Mouse (Mus musculus) stomach, embryonic 15.5 days (tissue): ENCODE measurements around the gene Espl1. TPM values are rescaled to one million over a fixed set of nuclear protein-coding genes. Genes with fewer than 3 reads are reported as not detected.

ENCODE experiments used
- ATAC-seq: fragments of 200-750 bp; cut with Nextera tagmentation; 2 replicates; pipeline ENCODE4 v1.8.0; 2017; ENCODE audit warnings: low read depth, moderate number of reproducible peaks, moderate TSS enrichment; ENCODE audit not compliant: insufficient read depth, low FRiP score
- H3K27ac ChIP-seq: fragments of 300-500 bp; sonication (generic); 2 replicates; pipeline ENCODE4 v1.5.1; 2015; ENCODE audit warnings: mild to moderate bottlenecking, inconsistent platforms
- H3K27me3 ChIP-seq: fragments of 300-500 bp; sonication (generic); replicated peaks from 2 replicates; pipeline ENCODE4 v1.6.1; 2015; ENCODE audit warnings: inconsistent platforms
- H3K36me3 ChIP-seq: fragments of 300-500 bp; sonication (generic); 2 replicates; pipeline ENCODE4 v1.6.1; 2015; ENCODE audit warnings: inconsistent platforms
- H3K4me1 ChIP-seq: fragments of 300-500 bp; sonication (generic); 2 replicates; pipeline ENCODE4 v1.6.1; 2015; ENCODE audit warnings: inconsistent platforms
- H3K4me2 ChIP-seq: fragments of 300-500 bp; sonication (generic); 2 replicates; pipeline ENCODE4 v1.6.1; 2015; ENCODE audit warnings: mild to moderate bottlenecking, inconsistent platforms
- H3K4me3 ChIP-seq: fragments of 300-500 bp; sonication (generic); replicated peaks from 2 replicates; pipeline ENCODE4 v1.5.1; 2015; ENCODE audit warnings: inconsistent platforms
- H3K9ac ChIP-seq: fragments of 300-500 bp; sonication (generic); 2 replicates; pipeline ENCODE4 v1.6.1; 2015; ENCODE audit warnings: inconsistent platforms
- H3K9me3 ChIP-seq: fragments of 300-500 bp; sonication (generic); 2 replicates; pipeline ENCODE4 v1.6.1; 2016; ENCODE audit warnings: inconsistent platforms
- WGBS: fragments of 180-500 bp; shearing (Covaris S2); methylation state at CpG from one replicate; pipeline ENCODE4 v1.1.7; 2015; 5-methylcytosine and 5-hydroxymethylcytosine counted together
- polyA plus RNA-seq: library from polyadenylated mRNA; unstranded; fragments of >200 nt; fragmentation: Nextera tagmentation; extraction: Ambion mirVana; gene quantifications from 2 replicates; pipeline ENCODE4 v1.2.1, GENCODE M21; 2015

Gene Espl1
- polyA plus RNA-seq, 1 experiment from 2014 or later = 23.9 TPM

GRCm38 (mm10) chr15:102279092-102279782, 16.8 kb upstream of the Espl1 start, which contains the start of gene Mfsd5:
Gene Mfsd5 (plus strand): TSS chr15:102279454.
- peak; percentile 96 for ATAC-seq

DNA sequence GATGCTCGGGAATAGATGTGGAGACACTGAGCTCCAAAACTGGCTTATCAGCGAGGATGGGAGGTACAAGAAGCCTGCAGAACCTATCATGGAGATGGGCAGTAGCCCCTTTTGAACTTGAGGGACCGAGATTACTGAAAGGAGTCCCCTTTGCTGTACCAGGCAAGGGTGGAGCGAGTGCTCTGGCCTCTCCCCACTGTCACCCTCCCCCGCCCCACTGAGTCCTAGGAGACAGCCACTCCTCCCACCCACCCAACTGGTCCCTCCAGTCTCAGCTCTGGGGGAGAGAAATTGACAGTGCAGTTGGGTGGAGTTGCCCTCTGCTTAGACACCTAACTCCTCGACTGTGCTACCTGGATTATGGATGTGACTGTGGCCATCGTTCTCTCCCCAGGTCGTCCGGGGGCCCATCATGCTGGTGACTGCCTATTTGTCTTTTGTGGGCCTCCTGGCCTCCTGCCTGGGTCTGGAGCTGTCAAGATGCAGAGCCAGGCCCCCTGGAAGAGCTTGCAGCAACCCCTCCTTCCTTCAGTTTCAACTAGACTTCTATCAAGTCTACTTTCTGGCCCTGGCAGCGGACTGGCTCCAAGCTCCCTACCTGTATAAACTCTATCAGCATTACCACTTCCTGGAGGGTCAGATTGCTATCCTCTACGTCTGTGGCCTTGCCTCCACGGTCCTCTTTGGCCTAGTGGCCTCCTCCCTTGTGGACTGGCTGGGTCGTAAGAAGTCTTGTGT, 16.1 kb upstream of the Espl1 start:
- 21% methylated on average over 13 of the region's 13 CpGs for WGBS
- Histone ChIP-seq H3K27ac (peak overlapping the region; percentile 94), H3K4me2 (peak overlapping the region; percentile 88), H3K4me1 (peaks cover 14% of the 10 kb centered on the region), H3K36me3 (0 out of 2 replicates have a peak, but pooled peaks cover 11% of the 10 kb centered on the region), H3K27me3 (no peaks in the 10 kb centered on the region), H3K9ac (peak overlapping the region; percentile 80), H3K9me3 (no peaks in the 10 kb centered on the region), H3K4me3 (peak overlapping the region; percentile 94)
- ATAC-seq = peak; percentile 19; the same call in 1 of the 2 replicates

More at GRCm38 (mm10) chr15:102279092-102279782, 16.8 kb upstream of the Espl1 start, which contains the start of gene Mfsd5:
- Histone ChIP-seq H3K27ac (peak within 1 kb of the TSS; percentile 94), H3K4me2 (peak within 1 kb of the TSS; percentile 88), H3K4me3 (peak within 1 kb of the TSS; percentile 94), H3K27me3 (no peaks in the 10 kb centered on the region), H3K4me1 (peaks cover 14% of the 10 kb centered on the region), H3K9ac (peak within 1 kb of the TSS; percentile 80), H3K9me3 (no peaks in the 10 kb centered on the region), H3K36me3 (0 out of 2 replicates have a peak, but pooled peaks cover 11% of the 10 kb centered on the region)
- under 1% methylated on average over 65 of the region's 65 CpGs for WGBS

- Histone ChIP-seq H3K4me2 (peak overlapping the region; percentile 88), H3K9ac (0 out of 2 replicates have a peak overlapping the region, but pooled peaks have one; percentile 80), H3K27ac (no peak overlapping the region), H3K36me3 (0 out of 2 replicates have a peak, but pooled peaks cover 11% of the 10 kb centered on the region), H3K27me3 (no peaks in the 10 kb centered on the region), H3K9me3 (no peaks in the 10 kb centered on the region), H3K4me1 (peaks cover 14% of the 10 kb centered on the region), H3K4me3 (peak overlapping the region; percentile 94; the same call in 1 of the 2 replicates)
- no peak for ATAC-seq
- 94% methylated on average over 19 of the region's 19 CpGs for WGBS
Measured at GRCm38 (mm10) chr15:102280623-102281022, 15.4 kb upstream of the Espl1 start.

DNA sequence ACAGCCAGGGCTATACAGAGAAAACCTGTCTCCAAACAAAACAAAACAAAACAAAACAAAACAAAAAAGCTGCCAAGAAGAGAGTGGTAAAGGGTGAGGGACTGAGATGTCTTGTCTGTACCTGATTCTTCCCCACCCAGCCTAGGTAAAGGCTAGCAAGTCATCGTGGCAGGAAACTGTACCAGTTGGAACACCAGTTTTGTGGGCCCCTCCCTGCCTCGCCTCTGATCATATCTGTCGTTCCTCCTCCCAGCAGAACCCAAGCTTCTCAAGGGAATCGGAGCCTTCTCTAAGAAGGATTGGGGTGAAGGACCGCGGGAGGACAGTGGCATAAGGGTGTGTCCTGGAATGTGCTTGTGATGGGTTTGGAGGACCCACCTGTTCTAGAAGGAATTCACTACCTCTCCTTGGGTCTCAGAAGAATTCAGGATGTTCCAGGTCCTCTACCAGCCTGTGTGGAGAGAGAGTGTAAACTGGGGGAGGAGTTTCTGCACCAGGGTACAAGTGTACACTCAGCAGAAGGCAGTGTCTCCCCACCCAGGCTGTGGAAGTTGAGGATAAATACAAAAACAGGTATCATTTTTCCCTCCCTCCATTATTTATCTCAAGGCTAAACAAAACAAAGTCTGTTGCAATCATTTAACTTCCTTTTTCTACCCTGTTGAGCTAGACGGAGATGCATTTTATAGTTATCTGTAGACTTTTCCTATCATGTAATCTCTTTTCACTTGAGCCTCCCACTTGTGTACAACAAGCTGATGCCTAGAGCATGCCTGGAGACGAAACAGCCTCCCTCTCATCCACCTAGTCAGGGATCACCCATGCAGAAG, 13.4 kb upstream of the Espl1 start:
- WGBS = 72% methylated on average over 8 of the region's 8 CpGs
- H3K27me3 ChIP-seq = no peaks in the 10 kb centered on the region
- no peak overlapping the region for H3K4me3 ChIP-seq
- ATAC-seq = no peak
- H3K4me2 ChIP-seq = no peak overlapping the region
- H3K9ac ChIP-seq = no peak overlapping the region
- peaks cover 14% of the 10 kb centered on the region for H3K4me1 ChIP-seq
- no peaks in the 10 kb centered on the region for H3K9me3 ChIP-seq
- 0 out of 2 replicates have a peak, but pooled peaks cover 11% of the 10 kb centered on the region for H3K36me3 ChIP-seq
- H3K27ac ChIP-seq = no peak overlapping the region

DNA sequence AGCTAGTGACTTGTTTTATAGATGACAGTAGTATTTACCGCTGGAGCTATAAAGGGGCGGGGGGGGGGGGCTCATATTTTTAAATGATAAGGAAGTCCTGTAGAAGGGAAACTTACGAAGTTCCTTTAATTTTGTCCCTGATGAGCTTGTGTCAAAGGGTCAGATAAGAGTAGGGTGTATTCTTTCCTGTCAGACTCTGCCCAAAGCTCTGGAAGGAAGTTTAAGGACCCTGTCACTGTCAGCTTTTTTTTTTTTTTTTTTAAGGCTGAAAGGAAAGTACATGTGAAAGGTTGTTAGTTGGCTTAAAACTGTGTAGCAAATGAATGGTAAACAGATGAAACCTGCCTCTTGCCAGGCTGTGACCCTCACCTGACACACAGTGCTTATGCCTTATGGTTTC, 12.4 kb upstream of the Espl1 start:
- Histone ChIP-seq H3K9me3 (no peaks in the 10 kb centered on the region), H3K4me1 (peaks cover 14% of the 10 kb centered on the region), H3K4me3 (no peak overlapping the region), H3K27me3 (no peaks in the 10 kb centered on the region), H3K36me3 (0 out of 2 replicates have a peak, but pooled peaks cover 11% of the 10 kb centered on the region), H3K4me2 (no peak overlapping the region), H3K27ac (no peak overlapping the region), H3K9ac (no peak overlapping the region)
- 75% methylated on average over 3 of the region's 3 CpGs for WGBS
- no peak for ATAC-seq

DNA sequence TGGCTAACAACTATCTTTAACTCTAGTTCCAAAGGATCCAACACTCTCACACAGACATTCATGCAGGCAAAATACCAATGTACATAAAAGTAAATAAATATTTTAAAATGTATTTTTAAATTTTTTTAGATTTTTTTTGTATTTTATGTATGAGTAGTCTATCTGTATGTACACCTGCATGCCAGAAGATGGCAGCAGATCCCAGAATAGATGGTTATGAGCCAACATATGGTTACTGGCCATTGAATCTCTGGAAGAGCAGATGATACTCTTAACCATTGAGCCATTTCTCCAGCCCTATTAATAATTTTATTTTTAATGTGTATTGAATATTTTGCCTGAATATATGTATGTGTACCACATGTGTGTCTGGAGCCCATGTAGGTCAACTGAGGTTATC, 8.7 kb upstream of the Espl1 start:
- Histone ChIP-seq H3K27me3 (no peaks in the 10 kb centered on the region), H3K36me3 (no peaks in the 10 kb centered on the region), H3K9me3 (no peaks in the 10 kb centered on the region), H3K4me3 (no peak overlapping the region), H3K4me1 (no peaks in the 10 kb centered on the region), H3K27ac (no peak overlapping the region), H3K4me2 (no peak overlapping the region), H3K9ac (no peak overlapping the region)
- ATAC-seq = no peak

GRCm38 (mm10) chr15:102296368-102297006, 421 bp downstream of the Espl1 start:
- no peak overlapping the region for H3K27ac ChIP-seq
- WGBS = 5% methylated on average over 24 of the region's 24 CpGs
- no peak for ATAC-seq
- H3K4me1 ChIP-seq = peaks cover 3% of the 10 kb centered on the region; the same call in 1 of the 2 replicates
- peaks cover 10% of the 10 kb centered on the region; the same call in 1 of the 2 replicates for H3K36me3 ChIP-seq
- H3K9me3 ChIP-seq = no peaks in the 10 kb centered on the region
- peak overlapping the region; percentile 62 for H3K9ac ChIP-seq
- peak overlapping the region; percentile 75 for H3K4me2 ChIP-seq
- no peaks in the 10 kb centered on the region for H3K27me3 ChIP-seq
- peak overlapping the region; percentile 68 for H3K4me3 ChIP-seq

DNA sequence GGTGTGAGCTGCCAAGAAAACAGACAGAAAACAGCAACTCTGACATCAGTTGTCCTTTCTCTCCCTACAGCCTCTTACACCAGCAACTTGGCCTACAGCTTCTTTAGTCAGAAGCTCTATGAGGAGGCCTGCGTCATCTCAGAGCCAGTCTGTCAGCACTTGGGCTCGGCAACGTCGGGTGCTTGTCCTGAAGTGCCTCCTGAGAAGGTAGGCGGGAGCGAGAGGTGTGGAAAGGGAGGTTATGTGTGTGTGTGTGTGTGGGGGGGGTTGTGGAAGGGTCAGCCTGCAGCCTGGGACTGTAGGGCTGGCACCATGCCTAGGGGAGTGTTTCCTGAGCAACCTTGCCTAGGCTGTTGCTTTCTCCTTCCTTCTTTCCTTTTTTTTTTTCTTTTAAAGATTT, 6.5 kb downstream of the Espl1 start:
- Histone ChIP-seq H3K9ac (no peak overlapping the region), H3K27me3 (no peaks in the 10 kb centered on the region), H3K27ac (no peak overlapping the region), H3K4me1 (no peaks in the 10 kb centered on the region), H3K4me3 (no peak overlapping the region), H3K9me3 (no peaks in the 10 kb centered on the region), H3K36me3 (peaks cover 38% of the 10 kb centered on the region), H3K4me2 (no peak overlapping the region)
- ATAC-seq = no peak
- WGBS = 76% methylated on average over 6 of the region's 6 CpGs

- Histone ChIP-seq H3K4me2 (no peak overlapping the region), H3K36me3 (peaks cover 49% of the 10 kb centered on the region), H3K27ac (no peak overlapping the region), H3K9ac (no peak overlapping the region), H3K9me3 (no peaks in the 10 kb centered on the region), H3K4me3 (no peak overlapping the region), H3K4me1 (peaks cover 5% of the 10 kb centered on the region; the same call in 1 of the 2 replicates), H3K27me3 (no peaks in the 10 kb centered on the region)
- ATAC-seq = no peak
- WGBS = 85% methylated on average over 9 of the region's 9 CpGs
Measured at GRCm38 (mm10) chr15:102308717-102309116, 12.7 kb downstream of the Espl1 start.

- H3K4me1 ChIP-seq = peaks cover 5% of the 10 kb centered on the region; the same call in 1 of the 2 replicates
- peak overlapping the region; percentile 40; the same call in 1 of the 2 replicates for H3K27ac ChIP-seq
- no peak overlapping the region for H3K9ac ChIP-seq
- H3K36me3 ChIP-seq = peaks cover 43% of the 10 kb centered on the region
- 52% methylated on average over 10 of the region's 10 CpGs for WGBS
- H3K4me2 ChIP-seq = no peak overlapping the region
- H3K9me3 ChIP-seq = no peaks in the 10 kb centered on the region
- no peak overlapping the region for H3K4me3 ChIP-seq
- peak; percentile 45; the same call in 1 of the 2 replicates for ATAC-seq
- no peaks in the 10 kb centered on the region for H3K27me3 ChIP-seq
Measured at GRCm38 (mm10) chr15:102310074-102310845, 14.2 kb downstream of the Espl1 start.
